Mouse (Mus musculus) sigmoid colon, adult 10 weeks (tissue): ENCODE measurements around the gene Zfp282. TPM values are rescaled to one million over a fixed set of nuclear protein-coding genes. Genes with fewer than 3 reads are reported as not detected.

ENCODE experiments used
- polyA plus RNA-seq: library from polyadenylated mRNA; stranded (reverse); fragments of 350-450 nt; fragmentation: Illumina TruSeq; extraction: RNeasy Lipid Tissue Mini Kit (QIAGEN cat#74804); gene quantifications from one replicate; pipeline ENCODE4 v1.2.3, GENCODE M21; 2014; ENCODE audit warnings: low read depth, low replicate concordance

The Zfp282 gene
- polyA plus RNA-seq = 3.1 TPM

DNA sequence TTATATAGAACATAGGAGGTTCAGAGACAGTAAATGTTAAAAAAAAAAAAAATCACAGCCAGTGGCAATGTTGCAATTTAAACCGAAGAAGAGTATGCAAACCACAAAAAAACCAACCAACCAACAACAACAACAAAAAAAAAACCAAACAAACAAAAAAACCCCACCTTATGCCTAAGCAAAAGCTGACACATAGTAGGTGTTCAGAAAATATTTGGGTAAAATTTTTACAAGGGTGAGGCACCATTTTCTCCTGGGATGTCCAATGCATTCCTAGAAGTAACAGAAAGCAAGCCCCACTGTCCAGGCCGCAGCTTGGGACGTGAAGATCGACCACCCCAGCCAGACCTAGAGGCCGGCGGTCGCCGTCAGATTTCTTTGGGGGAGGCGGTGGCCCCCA, at the start of gene Zfp282:
Gene Zfp282, plus strand, starts transcription at position 147 of the 400 bp plus-strand sequence.

DNA sequence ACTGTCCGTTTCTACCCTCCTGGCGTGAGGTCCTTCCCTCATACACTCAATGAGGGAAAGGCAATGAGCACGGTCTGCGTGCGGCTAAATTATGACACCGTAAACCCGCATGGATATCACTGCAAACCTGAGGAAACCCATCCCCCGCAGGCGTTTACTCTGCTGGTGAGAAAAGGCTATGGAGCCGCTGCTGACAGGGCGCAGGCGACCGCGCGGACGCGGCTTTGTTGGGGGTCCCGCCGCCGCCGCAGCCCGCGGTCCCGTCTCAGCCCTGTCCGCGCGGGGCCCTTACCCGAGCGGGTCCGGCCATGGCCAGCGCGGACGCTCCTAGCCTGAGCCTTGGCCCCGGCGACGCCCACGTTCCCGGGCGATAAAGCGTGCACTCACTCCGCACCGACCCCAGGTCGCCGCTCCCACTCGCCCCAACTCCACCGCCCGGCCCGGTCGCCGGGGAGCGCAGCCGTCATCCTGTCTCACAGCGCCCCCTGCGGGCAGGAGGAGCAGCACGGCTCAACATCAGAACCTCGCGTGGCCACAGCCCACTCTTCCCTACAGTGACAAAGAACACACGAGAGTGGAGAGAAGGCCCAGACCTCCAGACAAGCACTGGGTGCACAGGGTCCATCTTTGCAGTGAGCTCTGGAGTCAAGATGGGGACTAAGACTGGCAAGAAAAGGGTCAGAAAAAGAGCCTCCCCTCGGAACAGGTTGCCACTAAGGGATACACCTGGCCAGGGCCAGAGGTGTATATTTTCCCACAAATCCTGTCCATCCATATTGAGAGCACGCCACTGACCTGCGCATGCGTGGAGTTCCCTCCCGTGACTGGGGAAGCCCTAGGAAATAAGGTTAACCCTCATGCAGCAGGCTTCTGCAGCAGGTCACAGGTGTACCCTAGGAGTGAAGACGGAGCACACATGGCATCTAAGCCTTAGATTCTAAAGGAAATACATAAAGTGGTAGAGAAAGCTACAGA, 46.6 kb upstream of the Zfp282 start, which contains the start of gene Zfp786:
Gene Zfp786, minus strand, starts transcription at position 764 of the 975 bp plus-strand sequence.

DNA sequence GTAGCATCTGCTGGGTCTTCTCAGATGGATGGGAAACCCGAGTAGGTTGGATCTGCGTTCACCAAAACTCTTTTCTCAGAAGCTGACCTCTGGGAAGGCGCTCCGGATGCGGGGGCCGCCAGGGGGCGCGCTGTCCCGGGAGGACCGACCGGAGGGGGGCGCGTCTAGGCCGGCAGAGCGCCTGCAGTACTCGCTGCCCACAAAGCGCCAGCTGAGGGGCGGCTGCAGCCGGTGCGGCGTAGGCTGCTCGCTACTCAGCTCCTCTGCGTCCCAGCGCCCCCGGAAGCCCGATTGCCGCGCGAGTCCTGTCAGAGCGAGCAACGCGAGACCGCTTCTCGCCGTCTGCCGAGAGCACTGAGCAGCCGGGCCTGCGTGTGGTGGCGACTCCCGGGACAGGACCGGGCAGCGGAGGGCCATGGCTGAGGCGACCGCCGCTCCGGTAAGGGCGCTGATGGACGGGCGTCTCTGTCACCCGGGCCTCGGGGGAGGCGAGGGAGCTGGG, 41.5 kb upstream of the Zfp282 start, which contains the start of gene Zfp398:
Gene Zfp398, plus strand, starts transcription at position 180 of the 502 bp plus-strand sequence.

DNA sequence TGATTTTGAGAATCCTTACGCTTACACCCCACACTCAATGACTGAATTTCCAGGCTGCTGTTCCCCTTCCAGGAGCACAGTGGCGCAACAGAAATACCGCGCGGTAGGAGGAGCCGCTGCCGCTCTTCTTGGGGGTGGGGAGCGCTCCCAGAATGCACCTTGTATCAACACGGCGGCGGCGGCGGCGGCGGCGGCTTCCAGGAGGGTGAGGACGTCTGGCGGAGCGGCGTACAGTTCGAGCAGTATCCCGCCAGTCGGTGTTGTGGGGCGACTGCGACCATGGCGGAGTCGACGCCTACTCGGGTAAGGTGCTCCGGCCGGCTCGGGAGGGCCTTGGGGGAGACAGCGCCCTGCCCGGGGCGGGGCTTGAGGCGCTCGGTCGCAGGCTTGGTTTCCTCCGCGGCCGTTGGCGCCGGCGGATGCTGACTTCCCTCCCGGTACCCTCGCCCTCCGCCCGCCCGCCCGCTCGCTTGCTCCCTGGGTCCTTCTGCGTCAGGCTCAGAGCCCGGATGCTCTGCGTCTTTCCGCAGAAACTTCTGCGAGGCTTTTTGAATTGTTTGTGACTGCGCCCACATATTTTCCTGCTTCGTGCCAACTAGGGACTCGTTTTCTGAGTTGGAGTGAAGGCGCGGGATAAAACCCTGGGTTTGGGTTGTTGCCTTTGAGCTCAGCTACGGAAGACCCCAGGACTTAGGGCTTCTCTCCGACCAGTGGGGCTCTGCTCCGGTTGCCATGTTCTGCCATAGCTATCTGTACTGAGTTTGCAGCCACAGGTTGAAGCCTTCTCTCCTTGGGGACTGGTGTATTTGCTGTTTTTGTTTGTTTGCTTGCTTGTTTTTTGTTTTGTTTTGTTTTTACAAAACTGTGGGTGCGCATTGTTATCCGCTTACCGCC, 43.7 kb downstream of the Zfp282 start, which contains the start of gene Zfp212:
Gene Zfp212, plus strand, starts transcription at position 30 of the 894 bp plus-strand sequence.

DNA sequence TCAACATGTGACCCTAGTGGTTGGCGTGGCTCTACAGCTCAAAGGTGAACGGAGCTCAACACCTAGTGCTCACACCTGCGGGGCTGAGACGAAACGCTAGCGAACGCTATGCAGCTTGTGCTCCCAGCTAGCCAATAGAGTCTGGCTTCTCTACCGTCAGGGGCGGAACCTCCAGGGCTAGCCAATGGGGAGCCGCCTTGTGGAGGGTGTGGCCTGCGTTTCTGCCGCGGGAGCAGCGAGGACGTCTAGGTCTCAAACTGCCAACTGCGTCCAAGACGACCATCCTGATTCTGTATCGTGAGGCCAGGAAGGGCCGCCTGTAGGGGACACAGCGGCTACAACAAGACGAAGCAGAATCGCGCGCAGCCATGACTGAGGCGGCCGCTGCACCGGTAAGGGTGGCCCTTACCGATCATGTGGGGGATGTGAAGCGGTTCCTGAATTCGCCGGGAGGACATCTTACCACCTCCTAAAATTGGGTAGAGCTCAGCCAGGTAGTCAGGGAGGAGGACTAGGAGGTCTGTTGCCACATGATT, 76.3 kb downstream of the Zfp282 start, which contains the start of gene Zfp956:
Gene Zfp956, plus strand, starts transcription at position 200 of the 536 bp plus-strand sequence.

Other genes with a start within 250 kb of the Zfp282 start
- gene Pdia4, start 63.8 kb upstream of the Zfp282 start, polyA plus RNA-seq = 60.3 TPM
- gene Zfp786, start 46.3 kb upstream of the Zfp282 start, polyA plus RNA-seq = 0.60 TPM
- 15.7 TPM for gene Zfp398, start 41.5 kb upstream of the Zfp282 start, polyA plus RNA-seq
- gene Zfp212, start 43.3 kb downstream of the Zfp282 start, polyA plus RNA-seq = 4.5 TPM
- gene Zfp956, start 76.2 kb downstream of the Zfp282 start, polyA plus RNA-seq = 2.3 TPM
- gene Zfp777, start 171.7 kb downstream of the Zfp282 start, polyA plus RNA-seq = 8.0 TPM
- 10.3 TPM for gene Zfp746, start 209.4 kb downstream of the Zfp282 start, polyA plus RNA-seq